Mouse (Mus musculus): ENCODE measurements around the gene F930015N05Rik. TPM values are rescaled to one million over a fixed set of nuclear protein-coding genes. Genes with fewer than 3 reads are reported as not detected.
A peak's percentile ranks its signal among the peaks of the same experiment; 100 is the strongest.

F930015N05Rik gene
- polyA plus RNA-seq, 1 experiment from 2014 or later, result 2.0 TPM

- Histone ChIP-seq H3K9ac (peak overlapping the region; percentile 56), H3K27me3 (peaks cover 47% of the 10 kb centered on the region), H3K4me3 (replicated peaks) (peak overlapping the region; percentile 49), H3K36me3 (replicated peaks) (no peaks in the 10 kb centered on the region), H3K27ac (peak overlapping the region; percentile 43; the same call in 1 of the 2 replicates), H3K9me3 (no peaks in the 10 kb centered on the region), H3K4me2 (peak overlapping the region; percentile 99), H3K4me1 (peaks cover 24% of the 10 kb centered on the region)
- ATAC-seq (ENCODE audit: low FRiP score), result peak; percentile 79
- WGBS, result 0% methylated on average over 81 of the region's 81 CpGs
These were observed 674 bp downstream of the F930015N05Rik start for GRCm38 (mm10) chr11:64435546-64436411.

DNA sequence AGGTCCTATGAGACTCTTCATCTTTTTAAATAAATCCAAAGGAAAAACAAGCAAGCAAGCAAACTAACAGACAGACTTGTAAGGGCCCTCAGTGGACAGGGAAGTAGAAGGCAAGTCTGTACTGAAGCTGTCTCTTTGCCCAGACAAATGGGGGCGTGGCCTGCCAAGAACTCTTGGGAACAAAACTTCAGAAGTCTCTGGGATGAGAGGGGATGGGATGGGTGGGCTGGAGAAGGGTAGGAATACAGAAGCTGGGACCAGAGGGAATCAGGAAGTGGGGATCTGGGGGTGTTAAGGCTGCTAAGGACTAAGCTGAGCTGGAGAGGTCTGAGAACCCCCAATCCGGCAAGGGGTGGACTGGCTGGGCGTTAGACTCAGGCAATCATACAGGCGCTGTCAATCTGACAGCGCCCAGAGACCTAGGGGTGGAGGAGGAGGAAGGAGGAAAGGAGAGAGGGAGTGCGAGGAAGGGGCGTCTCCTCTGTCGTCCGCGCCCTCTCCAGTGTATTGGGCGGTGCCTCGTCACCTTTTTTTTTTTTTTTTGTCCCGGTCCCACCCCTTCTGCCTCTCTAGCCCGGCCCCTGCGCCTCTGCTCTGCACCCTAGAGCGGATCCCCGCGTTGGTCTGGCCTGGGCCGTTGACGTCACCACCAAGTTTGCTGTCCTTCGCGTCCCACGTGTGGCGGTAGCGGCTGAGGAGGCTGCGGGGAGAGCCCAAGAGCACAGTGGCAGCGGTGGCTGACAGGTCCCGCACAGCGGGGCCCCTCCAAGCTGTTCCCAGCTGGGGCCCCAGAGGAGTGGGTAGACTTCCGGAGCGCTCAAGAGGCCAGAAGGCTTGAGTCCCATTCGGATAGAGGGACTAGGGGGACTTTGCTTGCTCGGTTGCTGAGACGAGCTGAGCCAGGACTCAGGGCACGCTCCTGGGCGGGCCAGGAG is 1.6 kb downstream of the F930015N05Rik start, which contains the start of gene Hs3st3a1:
Gene Hs3st3a1, plus strand, starts transcription at position 722 of the 935 bp plus-strand sequence.
- Histone ChIP-seq H3K9me3 (no peaks in the 10 kb centered on the region), H3K36me3 (replicated peaks) (no peaks in the 10 kb centered on the region), H3K27me3 (peaks cover 42% of the 10 kb centered on the region), H3K27ac (peak within 1 kb of the TSS; percentile 43; the same call in 1 of the 2 replicates), H3K4me1 (peaks cover 24% of the 10 kb centered on the region), H3K4me3 (replicated peaks) (peak within 1 kb of the TSS; percentile 49), H3K4me2 (peak within 1 kb of the TSS; percentile 99), H3K9ac (peak within 1 kb of the TSS; percentile 56)
- ATAC-seq (ENCODE audit: low FRiP score), result peak; percentile 75
- under 1% methylated on average over 30 of the region's 36 CpGs for WGBS

- Histone ChIP-seq H3K9ac (no peak overlapping the region), H3K4me3 (replicated peaks) (no peak overlapping the region), H3K4me2 (no peak overlapping the region), H3K9me3 (peaks cover 4% of the 10 kb centered on the region; the same call in 1 of the 2 replicates), H3K27me3 (no peaks in the 10 kb centered on the region), H3K36me3 (replicated peaks) (no peaks in the 10 kb centered on the region), H3K4me1 (no peaks in the 10 kb centered on the region), H3K27ac (no peak overlapping the region)
- WGBS, result 79% methylated on average over 1 of the region's 1 CpGs
- ATAC-seq (ENCODE audit: low FRiP score), result no peak
These were observed 17.5 kb downstream of the F930015N05Rik start for GRCm38 (mm10) chr11:64418969-64419368.

GRCm38 (mm10) chr11:64400534-64401093 is 35.8 kb downstream of the F930015N05Rik start:
- Histone ChIP-seq H3K4me1 (peaks cover 33% of the 10 kb centered on the region), H3K9ac (no peak overlapping the region), H3K4me3 (replicated peaks) (no peak overlapping the region), H3K4me2 (no peak overlapping the region), H3K9me3 (no peaks in the 10 kb centered on the region), H3K27me3 (no peaks in the 10 kb centered on the region), H3K36me3 (replicated peaks) (no peaks in the 10 kb centered on the region), H3K27ac (0 out of 2 replicates have a peak overlapping the region, but pooled peaks have one; percentile 38)
- ATAC-seq (ENCODE audit: low FRiP score), result no peak
- WGBS, result 14% methylated on average over 6 of the region's 6 CpGs

DNA sequence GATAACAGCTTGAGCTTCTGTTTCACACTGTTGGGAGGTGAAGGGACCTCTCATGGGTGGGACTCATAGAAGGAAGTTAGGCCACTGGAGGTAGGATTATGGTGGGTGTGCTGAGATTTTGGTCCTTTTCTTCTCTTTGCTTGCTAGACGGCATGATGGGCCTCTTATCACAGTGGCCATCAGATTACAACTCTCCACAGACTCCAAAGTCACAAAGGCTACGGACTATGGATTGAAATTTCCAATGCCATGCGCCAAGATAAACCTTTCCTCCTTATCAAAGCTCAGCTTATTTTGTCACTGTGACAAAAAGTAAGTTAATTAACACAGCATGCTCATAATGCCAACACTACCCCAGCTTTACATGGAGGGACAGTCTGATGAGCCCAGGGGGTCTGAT is 38.8 kb downstream of the F930015N05Rik start:
- no peaks in the 10 kb centered on the region; the same call in 1 of the 2 replicates for H3K9me3 ChIP-seq
- WGBS, result 84% methylated on average over 3 of the region's 3 CpGs
- H3K27me3 ChIP-seq, result no peaks in the 10 kb centered on the region
- H3K36me3 ChIP-seq (replicated peaks), result no peaks in the 10 kb centered on the region
- no peak overlapping the region for H3K27ac ChIP-seq
- H3K4me3 ChIP-seq (replicated peaks), result no peak overlapping the region
- peaks cover 39% of the 10 kb centered on the region for H3K4me1 ChIP-seq
- H3K4me2 ChIP-seq, result no peak overlapping the region
- ATAC-seq (ENCODE audit: low FRiP score), result no peak
- no peak overlapping the region for H3K9ac ChIP-seq

GRCm38 (mm10) chr11:64396949-64397348 is 39.5 kb downstream of the F930015N05Rik start:
- Histone ChIP-seq H3K27me3 (no peaks in the 10 kb centered on the region), H3K27ac (peak overlapping the region; percentile 69), H3K9me3 (no peaks in the 10 kb centered on the region; the same call in 1 of the 2 replicates), H3K4me2 (peak overlapping the region; percentile 43; the same call in 1 of the 2 replicates), H3K36me3 (replicated peaks) (no peaks in the 10 kb centered on the region), H3K4me1 (peaks cover 38% of the 10 kb centered on the region), H3K9ac (no peak overlapping the region), H3K4me3 (replicated peaks) (no peak overlapping the region)
- WGBS, result 57% methylated on average over 6 of the region's 6 CpGs
- peak; percentile 23; the same call in 1 of the 2 replicates for ATAC-seq (ENCODE audit: low FRiP score)

GRCm38 (mm10) chr11:64396331-64396881 is 40.0 kb downstream of the F930015N05Rik start:
- Histone ChIP-seq H3K4me1 (peaks cover 32% of the 10 kb centered on the region), H3K27me3 (no peaks in the 10 kb centered on the region), H3K36me3 (replicated peaks) (no peaks in the 10 kb centered on the region), H3K4me3 (replicated peaks) (no peak overlapping the region), H3K27ac (peak overlapping the region; percentile 69), H3K9ac (no peak overlapping the region), H3K4me2 (peak overlapping the region; percentile 43), H3K9me3 (no peaks in the 10 kb centered on the region; the same call in 1 of the 2 replicates)
- peak; percentile 89 for ATAC-seq (ENCODE audit: low FRiP score)
- WGBS, result 6% methylated on average over 7 of the region's 7 CpGs

GRCm38 (mm10) chr11:64386333-64386732 is 50.1 kb downstream of the F930015N05Rik start:
- no peak for ATAC-seq (ENCODE audit: low FRiP score)
- no peak overlapping the region for H3K4me3 ChIP-seq (replicated peaks)

More at GRCm38 (mm10) chr11:64386333-64386732, 50.1 kb downstream of the F930015N05Rik start:
- Histone ChIP-seq H3K36me3 (replicated peaks) (no peaks in the 10 kb centered on the region), H3K4me2 (no peak overlapping the region), H3K9ac (no peak overlapping the region), H3K4me1 (no peaks in the 10 kb centered on the region), H3K27ac (no peak overlapping the region), H3K27me3 (no peaks in the 10 kb centered on the region), H3K9me3 (no peaks in the 10 kb centered on the region)
- WGBS, result 89% methylated on average over 4 of the region's 4 CpGs

Other genes starting within 250 kb of the F930015N05Rik start
- 1.3 and 2.6 TPM in 2 replicates for gene Hs3st3a1, start 1.3 kb downstream of the F930015N05Rik start, polyA plus RNA-seq (2016; fragmentation: Nextera tagmentation; extraction: Ambion mirVana)